Mouse (Mus musculus) limb, embryonic 11.5 days (tissue): ENCODE measurements around the gene Iqschfp. TPM values are rescaled to one million over a fixed set of nuclear protein-coding genes. Genes with fewer than 3 reads are reported as not detected.
A peak's percentile ranks its signal among the peaks of the same experiment; 100 is the strongest.

Experiments
- ATAC-seq: fragments of 200-750 bp; cut with Nextera tagmentation; 2 replicates; pipeline ENCODE4 v1.8.0; 2017; ENCODE audit warnings: low read depth; ENCODE audit not compliant: insufficient number of reproducible peaks, low FRiP score, low TSS enrichment
- DNase-seq: peaks from one replicate; pipeline ENCODE4 v3.0.0-alpha.2; 2015; ENCODE audit warnings: low spot score
- H3K27ac ChIP-seq: fragments of 300-500 bp; sonication (generic); replicated peaks from 2 replicates; pipeline ENCODE4 v1.5.1; 2014; ENCODE audit warnings: low read depth, mild to moderate bottlenecking, low read length
- H3K27me3 ChIP-seq: fragments of 300-500 bp; sonication (generic); 2 replicates; pipeline ENCODE4 v1.6.1; 2014; ENCODE audit warnings: mild to moderate bottlenecking, low read length, mixed read lengths; ENCODE audit not compliant: control insufficient read depth, insufficient read depth
- H3K36me3 ChIP-seq: fragments of 300-500 bp; sonication (generic); 2 replicates; pipeline ENCODE4 v1.6.1; 2014; ENCODE audit warnings: mild to moderate bottlenecking, low read length, moderate library complexity, mixed read lengths; ENCODE audit not compliant: control insufficient read depth, insufficient read depth
- H3K4me1 ChIP-seq: fragments of 300-500 bp; sonication (generic); 2 replicates; pipeline ENCODE4 v1.6.1; 2014; ENCODE audit warnings: low read length, mixed read lengths; ENCODE audit not compliant: control insufficient read depth, insufficient read depth
- H3K4me2 ChIP-seq: fragments of 300-500 bp; sonication (generic); 2 replicates; pipeline ENCODE4 v1.6.1; 2014; ENCODE audit warnings: low read depth, mild to moderate bottlenecking, moderate library complexity; ENCODE audit not compliant: severe bottlenecking
- H3K4me3 ChIP-seq: fragments of 300-500 bp; sonication (generic); 2 replicates; pipeline ENCODE4 v1.5.1; 2014; ENCODE audit warnings: low read depth, low read length
- H3K9ac ChIP-seq: fragments of 300-500 bp; sonication (generic); 2 replicates; pipeline ENCODE4 v1.6.1; 2014; ENCODE audit warnings: mild to moderate bottlenecking, low read length
- H3K9me3 ChIP-seq: fragments of 300-500 bp; sonication (generic); 2 replicates; pipeline ENCODE4 v1.6.1; 2016; ENCODE audit warnings: low read length; ENCODE audit not compliant: control insufficient read depth
- WGBS: fragments of 180-500 bp; shearing (Covaris S2); extraction: QIAGEN DNeasy Blood & Tissue Kit; methylation state at CpG from one replicate; pipeline ENCODE4 v1.1.7; 2014; 5-methylcytosine and 5-hydroxymethylcytosine counted together
- polyA plus RNA-seq: library from polyadenylated mRNA; unstranded; fragments of >200 nt; fragmentation: Nextera tagmentation; extraction: Ambion mirVana; gene quantifications from 2 replicates; pipeline ENCODE4 v1.2.1, GENCODE M21; 2014

Iqschfp gene
- polyA plus RNA-seq, 1 experiment from 2014 or later, result 0.56 TPM

- Histone ChIP-seq H3K27ac (peak overlapping the region; percentile 53), H3K27me3 (no peaks in the 10 kb centered on the region), H3K4me2 (peak overlapping the region; percentile 91), H3K9me3 (no peaks in the 10 kb centered on the region), H3K4me3 (peak overlapping the region; percentile 66), H3K9ac (peak overlapping the region; percentile 70), H3K4me1 (peaks cover 21% of the 10 kb centered on the region), H3K36me3 (no peaks in the 10 kb centered on the region)
- ATAC-seq, result peak; percentile 40; the same call in 1 of the 2 replicates
- 1% methylated on average over 38 of the region's 38 CpGs for WGBS
- peak; percentile 78 for DNase-seq
Observed at GRCm38 (mm10) chr3:68495096-68495735, 603.2 kb downstream of the Iqschfp start.

- H3K36me3 ChIP-seq, result no peaks in the 10 kb centered on the region
- 3% methylated on average over 9 of the region's 9 CpGs for WGBS
- H3K27me3 ChIP-seq, result no peaks in the 10 kb centered on the region
- peak; percentile 64 for DNase-seq
- no peak for ATAC-seq
- peak overlapping the region; percentile 91 for H3K4me2 ChIP-seq
- peaks cover 21% of the 10 kb centered on the region for H3K4me1 ChIP-seq
- H3K9me3 ChIP-seq, result no peaks in the 10 kb centered on the region
- H3K27ac ChIP-seq, result no peak overlapping the region
- H3K4me3 ChIP-seq, result peak overlapping the region; percentile 66
- H3K9ac ChIP-seq, result peak overlapping the region; percentile 24
Observed at GRCm38 (mm10) chr3:68495736-68496242, 603.8 kb downstream of the Iqschfp start.

GRCm38 (mm10) chr3:68496513-68496912, 604.5 kb downstream of the Iqschfp start:
- no peak for DNase-seq
- H3K4me1 ChIP-seq, result peaks cover 18% of the 10 kb centered on the region

GRCm38 (mm10) chr3:68499532-68500152, 607.6 kb downstream of the Iqschfp start:
- Histone ChIP-seq H3K27me3 (no peaks in the 10 kb centered on the region), H3K9me3 (no peaks in the 10 kb centered on the region), H3K36me3 (no peaks in the 10 kb centered on the region), H3K4me3 (no peak overlapping the region), H3K27ac (no peak overlapping the region), H3K9ac (no peak overlapping the region), H3K4me1 (peaks cover 4% of the 10 kb centered on the region; the same call in 1 of the 2 replicates), H3K4me2 (no peak overlapping the region)
- DNase-seq (no peak), ATAC-seq (no peak)
- WGBS, result 88% methylated on average over 6 of the region's 6 CpGs

More at GRCm38 (mm10) chr3:68496513-68496912, 604.5 kb downstream of the Iqschfp start:
- no peaks in the 10 kb centered on the region for H3K27me3 ChIP-seq
- peak overlapping the region; percentile 91 for H3K4me2 ChIP-seq
- ATAC-seq, result no peak
- no peak overlapping the region for H3K27ac ChIP-seq
- no peaks in the 10 kb centered on the region for H3K9me3 ChIP-seq
- H3K4me3 ChIP-seq, result no peak overlapping the region
- H3K36me3 ChIP-seq, result no peaks in the 10 kb centered on the region
- no peak overlapping the region for H3K9ac ChIP-seq
- 52% methylated on average over 6 of the region's 6 CpGs for WGBS

- WGBS, result 90% methylated on average over 3 of the region's 3 CpGs
- Histone ChIP-seq H3K36me3 (no peaks in the 10 kb centered on the region), H3K27ac (no peak overlapping the region), H3K9me3 (no peaks in the 10 kb centered on the region), H3K4me2 (no peak overlapping the region), H3K9ac (no peak overlapping the region), H3K4me1 (no peaks in the 10 kb centered on the region), H3K27me3 (no peaks in the 10 kb centered on the region), H3K4me3 (no peak overlapping the region)
- ATAC-seq (no peak), DNase-seq (no peak)
Observed at GRCm38 (mm10) chr3:68504838-68505237, 612.8 kb downstream of the Iqschfp start.

- no peak overlapping the region for H3K4me3 ChIP-seq
- no peak overlapping the region for H3K4me2 ChIP-seq
- H3K9ac ChIP-seq, result no peak overlapping the region
- no peaks in the 10 kb centered on the region for H3K36me3 ChIP-seq
- ATAC-seq (no peak), DNase-seq (no peak)
- H3K27me3 ChIP-seq, result no peaks in the 10 kb centered on the region
- 55% methylated on average over 7 of the region's 7 CpGs for WGBS
- H3K9me3 ChIP-seq, result no peaks in the 10 kb centered on the region
- H3K27ac ChIP-seq, result no peak overlapping the region
- no peaks in the 10 kb centered on the region for H3K4me1 ChIP-seq
Observed at GRCm38 (mm10) chr3:68506769-68507318, 614.8 kb downstream of the Iqschfp start.

GRCm38 (mm10) chr3:68508629-68509028, 616.6 kb downstream of the Iqschfp start:
- Histone ChIP-seq H3K36me3 (no peaks in the 10 kb centered on the region), H3K9ac (no peak overlapping the region), H3K27me3 (no peaks in the 10 kb centered on the region), H3K27ac (no peak overlapping the region), H3K9me3 (no peaks in the 10 kb centered on the region), H3K4me3 (no peak overlapping the region), H3K4me2 (no peak overlapping the region), H3K4me1 (no peaks in the 10 kb centered on the region)
- no peak for ATAC-seq
- WGBS, result 59% methylated on average over 6 of the region's 6 CpGs
- DNase-seq, result no peak

GRCm38 (mm10) chr3:68510872-68511271, 618.8 kb downstream of the Iqschfp start:
- ATAC-seq (no peak), DNase-seq (no peak)
- H3K36me3 ChIP-seq, result no peaks in the 10 kb centered on the region
- no peaks in the 10 kb centered on the region for H3K27me3 ChIP-seq
- H3K4me1 ChIP-seq, result no peaks in the 10 kb centered on the region
- H3K9me3 ChIP-seq, result no peaks in the 10 kb centered on the region
- H3K9ac ChIP-seq, result no peak overlapping the region
- no peak overlapping the region for H3K27ac ChIP-seq
- WGBS, result 88% methylated on average over 5 of the region's 5 CpGs
- H3K4me2 ChIP-seq, result no peak overlapping the region
- H3K4me3 ChIP-seq, result no peak overlapping the region
